Mouse (Mus musculus): Measurements from ENCODE around the gene Gm10799. TPM values are rescaled to one million over a fixed set of nuclear protein-coding genes. Genes with fewer than 3 reads are reported as not detected.

The Gm10799 gene
- polyA plus RNA-seq, 1 experiment from 2014 or later, result not detected

DNA sequence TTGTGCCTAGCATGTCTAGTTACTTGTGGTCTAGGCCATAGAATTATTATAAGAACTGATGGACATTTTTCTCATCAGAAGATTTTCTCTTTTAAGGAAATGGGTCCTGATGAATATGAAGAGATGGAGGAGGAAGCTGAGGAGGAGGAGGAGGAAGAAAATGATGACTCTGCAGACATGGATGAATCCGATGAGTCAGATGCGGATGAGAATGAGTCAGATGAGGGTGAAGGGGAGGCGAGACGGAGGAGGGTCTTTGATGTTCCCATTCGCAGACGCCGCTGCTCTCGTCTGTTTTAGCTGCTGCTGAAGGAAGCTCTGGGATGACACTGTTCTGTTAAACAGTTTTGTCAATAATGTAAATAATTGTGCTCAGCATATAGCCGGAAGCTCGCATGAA lies 8.6 kb downstream of the Gm10799 start:
- no peak overlapping the region for H3K4me3 ChIP-seq (ENCODE audit: low read depth, low read length)
- H3K27me3 ChIP-seq (ENCODE audit: control insufficient read depth, insufficient read depth, low read length), result no peaks in the 10 kb centered on the region
- H3K27ac ChIP-seq (ENCODE audit: low read depth, low read length), result no peak overlapping the region
- no peak for ATAC-seq (ENCODE audit: low FRiP score)
- H3K4me2 ChIP-seq (replicated peaks; ENCODE audit: low read depth, low read length), result no peak overlapping the region
- no peaks in the 10 kb centered on the region for H3K9me3 ChIP-seq (ENCODE audit: control insufficient read depth, low read length)
- 80% methylated on average over 10 of the region's 10 CpGs for WGBS
- no peaks in the 10 kb centered on the region for H3K4me1 ChIP-seq (replicated peaks; ENCODE audit: control insufficient read depth, insufficient read depth, low read length)
- 0 out of 2 replicates have a peak, but pooled peaks cover 6% of the 10 kb centered on the region for H3K36me3 ChIP-seq (ENCODE audit: control insufficient read depth, insufficient read depth, low read length)
- no peak for DNase-seq (ENCODE audit: low spot score)
- no peak overlapping the region for H3K9ac ChIP-seq (ENCODE audit: low read depth, low read length)

DNA sequence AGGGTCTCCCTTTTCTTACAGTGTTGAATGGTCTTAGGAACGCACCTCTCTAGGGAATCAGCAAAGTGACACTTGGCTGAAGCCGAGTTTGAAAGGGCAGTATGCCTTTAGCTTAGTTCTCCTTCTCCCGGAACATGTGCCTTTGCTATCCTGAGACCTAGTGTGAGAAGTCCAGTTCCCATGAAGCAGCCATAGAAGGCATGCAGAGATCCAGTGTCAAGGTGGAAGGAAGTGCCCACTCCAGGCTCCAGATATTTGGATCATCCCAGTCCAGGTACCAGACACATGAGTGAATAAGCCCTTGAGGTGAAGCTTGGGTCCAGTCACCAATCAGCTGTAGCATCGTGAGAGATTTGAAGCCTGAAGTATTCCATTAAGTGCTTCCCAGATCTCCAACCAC lies 9.4 kb downstream of the Gm10799 start:
- no peaks in the 10 kb centered on the region for H3K4me1 ChIP-seq (replicated peaks; ENCODE audit: control insufficient read depth, insufficient read depth, low read length)
- no peak overlapping the region for H3K9ac ChIP-seq (ENCODE audit: low read depth, low read length)
- 88% methylated on average over 4 of the region's 4 CpGs for WGBS
- no peak for DNase-seq (ENCODE audit: low spot score)
- H3K27ac ChIP-seq (ENCODE audit: low read depth, low read length), result no peak overlapping the region
- H3K27me3 ChIP-seq (ENCODE audit: control insufficient read depth, insufficient read depth, low read length), result no peaks in the 10 kb centered on the region
- 0 out of 2 replicates have a peak, but pooled peaks cover 6% of the 10 kb centered on the region for H3K36me3 ChIP-seq (ENCODE audit: control insufficient read depth, insufficient read depth, low read length)
- no peak for ATAC-seq (ENCODE audit: low FRiP score)
- no peak overlapping the region for H3K4me2 ChIP-seq (replicated peaks; ENCODE audit: low read depth, low read length)
- no peaks in the 10 kb centered on the region for H3K9me3 ChIP-seq (ENCODE audit: control insufficient read depth, low read length)
- no peak overlapping the region for H3K4me3 ChIP-seq (ENCODE audit: low read depth, low read length)

DNA sequence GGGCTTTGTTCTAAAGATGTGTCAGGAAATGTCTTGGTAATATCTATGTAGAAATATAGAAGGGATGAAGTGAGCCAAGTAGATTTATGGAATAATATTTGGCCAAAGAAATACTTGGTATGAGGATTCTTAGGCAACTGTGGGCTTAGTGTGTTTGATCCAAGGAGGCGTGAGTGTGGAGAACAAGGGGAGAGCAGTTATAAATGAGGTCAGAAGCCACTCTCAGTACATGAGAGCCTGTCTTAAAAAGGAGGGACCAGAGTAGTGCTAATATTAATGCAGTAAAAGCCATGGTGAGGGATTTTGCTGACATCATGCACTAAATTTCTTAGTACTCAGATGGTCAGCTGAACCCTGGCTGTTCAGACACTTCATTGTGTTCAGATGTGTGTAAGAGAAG lies 10.0 kb downstream of the Gm10799 start:
- DNase-seq (ENCODE audit: low spot score), result no peak
- Histone ChIP-seq H3K4me1 (replicated peaks; ENCODE audit: control insufficient read depth, insufficient read depth, low read length) (no peaks in the 10 kb centered on the region), H3K4me2 (replicated peaks; ENCODE audit: low read depth, low read length) (no peak overlapping the region), H3K9me3 (ENCODE audit: control insufficient read depth, low read length) (no peaks in the 10 kb centered on the region), H3K36me3 (ENCODE audit: control insufficient read depth, insufficient read depth, low read length) (0 out of 2 replicates have a peak, but pooled peaks cover 6% of the 10 kb centered on the region), H3K9ac (ENCODE audit: low read depth, low read length) (no peak overlapping the region), H3K27me3 (ENCODE audit: control insufficient read depth, insufficient read depth, low read length) (no peaks in the 10 kb centered on the region), H3K4me3 (ENCODE audit: low read depth, low read length) (no peak overlapping the region), H3K27ac (ENCODE audit: low read depth, low read length) (no peak overlapping the region)
- WGBS, result 88% methylated on average over 1 of the region's 1 CpGs
- no peak for ATAC-seq (ENCODE audit: low FRiP score)

DNA sequence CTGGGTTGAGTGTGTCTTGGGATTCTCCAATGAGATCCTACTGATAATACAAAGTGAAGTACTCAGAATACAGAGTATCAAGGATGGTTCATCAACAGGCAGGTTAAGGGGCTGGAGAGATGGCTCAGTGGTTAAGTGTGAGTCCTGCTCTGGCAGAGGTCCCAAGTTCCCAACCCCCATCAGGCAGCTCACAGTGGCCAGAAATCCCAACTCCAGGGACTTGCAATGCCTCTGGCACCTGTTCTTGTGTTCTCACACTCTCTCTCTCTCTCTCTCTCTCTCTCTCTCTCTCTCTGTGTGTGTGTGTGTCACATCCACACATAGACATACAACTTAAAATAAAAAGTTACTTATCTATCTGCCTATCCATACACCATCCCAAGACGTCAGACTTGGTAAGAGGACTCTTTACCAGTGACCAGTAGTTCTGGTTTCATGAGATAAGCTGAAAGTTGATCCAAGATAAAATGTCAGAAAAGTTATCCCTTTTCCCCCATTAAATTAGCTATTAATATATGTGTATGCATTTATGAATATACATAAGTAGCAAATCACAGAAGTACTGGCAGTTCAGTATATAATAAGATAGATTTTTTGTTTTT lies 23.8 kb downstream of the Gm10799 start:
- no peaks in the 10 kb centered on the region for H3K4me1 ChIP-seq (replicated peaks; ENCODE audit: control insufficient read depth, insufficient read depth, low read length)
- no peak overlapping the region for H3K4me2 ChIP-seq (replicated peaks; ENCODE audit: low read depth, low read length)
- WGBS, result 86% methylated on average over 1 of the region's 1 CpGs
- no peak overlapping the region for H3K4me3 ChIP-seq (ENCODE audit: low read depth, low read length)
- H3K27me3 ChIP-seq (ENCODE audit: control insufficient read depth, insufficient read depth, low read length), result no peaks in the 10 kb centered on the region
- no peak overlapping the region for H3K9ac ChIP-seq (ENCODE audit: low read depth, low read length)
- ATAC-seq (ENCODE audit: low FRiP score), result no peak
- H3K36me3 ChIP-seq (ENCODE audit: control insufficient read depth, insufficient read depth, low read length), result 0 out of 2 replicates have a peak, but pooled peaks cover 5% of the 10 kb centered on the region
- H3K27ac ChIP-seq (ENCODE audit: low read depth, low read length), result no peak overlapping the region
- no peaks in the 10 kb centered on the region for H3K9me3 ChIP-seq (ENCODE audit: control insufficient read depth, low read length)
- no peak for DNase-seq (ENCODE audit: low spot score)

DNA sequence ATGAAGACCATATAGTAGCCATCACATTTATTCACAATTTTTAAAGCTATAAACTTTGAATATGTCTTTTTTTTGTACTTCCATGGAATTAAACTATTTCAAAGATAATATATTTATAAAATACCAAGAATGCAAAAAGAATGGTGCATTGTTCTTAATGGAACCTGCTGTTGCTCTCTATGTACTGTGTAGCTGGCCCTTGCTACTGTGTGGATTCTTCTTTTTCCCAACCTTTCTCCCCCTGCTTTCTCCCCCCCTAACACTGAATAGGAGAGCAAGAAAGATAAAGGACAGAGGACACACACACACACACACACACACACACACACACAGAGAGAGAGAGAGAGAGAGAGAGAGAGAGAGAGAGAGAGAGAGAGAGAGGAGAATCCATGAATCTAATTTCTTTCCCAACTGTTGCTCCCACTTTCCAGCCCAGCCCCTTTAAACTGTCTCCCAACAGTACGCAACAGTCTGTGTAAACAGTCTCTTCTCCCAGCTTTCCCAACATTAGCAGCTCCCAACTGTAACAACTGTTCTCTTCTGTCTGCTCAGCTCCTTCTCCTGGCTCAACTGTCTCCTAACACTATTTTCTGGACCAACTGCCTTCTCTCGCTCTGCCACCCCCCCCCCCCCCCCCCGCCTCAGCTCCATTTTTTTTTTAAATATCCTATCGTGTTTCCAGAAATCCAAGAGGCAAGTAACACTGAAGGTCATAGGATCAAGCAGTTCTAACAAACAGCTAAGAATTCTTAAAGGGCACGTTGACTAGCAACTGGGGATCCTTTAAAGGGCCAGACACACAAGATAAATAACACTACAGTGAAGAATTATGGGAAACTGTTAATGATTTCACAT lies 24.5 kb downstream of the Gm10799 start:
- no peaks in the 10 kb centered on the region for H3K27me3 ChIP-seq (ENCODE audit: control insufficient read depth, insufficient read depth, low read length)
- ATAC-seq (ENCODE audit: low FRiP score), result no peak
- no peak for DNase-seq (ENCODE audit: low spot score)
- H3K27ac ChIP-seq (ENCODE audit: low read depth, low read length), result no peak overlapping the region
- 0 out of 2 replicates have a peak, but pooled peaks cover 5% of the 10 kb centered on the region for H3K36me3 ChIP-seq (ENCODE audit: control insufficient read depth, insufficient read depth, low read length)
- no peak overlapping the region for H3K4me2 ChIP-seq (replicated peaks; ENCODE audit: low read depth, low read length)
- 35% methylated on average over 4 of the region's 5 CpGs for WGBS
- H3K4me3 ChIP-seq (ENCODE audit: low read depth, low read length), result no peak overlapping the region
- H3K9ac ChIP-seq (ENCODE audit: low read depth, low read length), result no peak overlapping the region
- H3K9me3 ChIP-seq (ENCODE audit: control insufficient read depth, low read length), result no peaks in the 10 kb centered on the region
- H3K4me1 ChIP-seq (replicated peaks; ENCODE audit: control insufficient read depth, insufficient read depth, low read length), result no peaks in the 10 kb centered on the region

DNA sequence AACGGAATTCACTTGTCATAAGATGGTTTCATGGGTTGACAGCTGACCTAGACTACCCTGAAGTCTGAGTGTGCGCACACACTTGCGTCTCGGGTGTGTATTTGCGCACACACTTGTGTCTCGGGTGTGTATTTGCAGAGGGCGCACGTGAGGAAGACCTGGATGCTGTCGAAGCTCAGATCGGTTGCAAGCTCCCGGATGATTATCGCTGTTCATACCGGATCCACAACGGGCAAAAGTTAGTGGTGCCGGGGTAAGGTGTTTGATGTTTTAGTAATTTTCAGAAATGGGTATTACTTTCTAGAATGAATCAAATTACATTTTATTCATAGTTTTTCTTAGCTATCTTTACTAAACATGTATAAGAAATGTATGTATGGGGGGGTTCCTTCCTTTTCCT lies 25.6 kb downstream of the Gm10799 start:
- WGBS, result 95% methylated on average over 15 of the region's 15 CpGs

DNA sequence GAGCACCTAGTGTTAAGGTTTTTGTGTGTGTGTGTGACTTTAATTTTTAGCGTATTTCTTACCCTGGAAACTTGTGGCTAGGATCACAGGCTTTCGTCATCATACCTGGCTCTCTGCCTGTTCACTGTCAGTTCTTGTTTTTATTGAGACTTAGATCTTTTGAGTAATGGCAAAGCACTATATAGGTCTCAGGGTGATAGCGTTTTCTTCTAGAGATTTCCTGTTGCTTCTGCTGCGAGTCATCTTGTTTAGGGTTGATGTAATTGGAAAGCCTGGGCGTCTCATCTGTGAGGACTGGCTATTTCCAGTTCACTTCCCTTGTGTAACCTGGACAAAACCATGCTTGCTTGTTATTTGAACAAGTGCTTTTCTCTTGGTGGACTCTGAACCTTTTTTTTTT lies 26.7 kb downstream of the Gm10799 start:
- no peaks in the 10 kb centered on the region for H3K27me3 ChIP-seq (ENCODE audit: control insufficient read depth, insufficient read depth, low read length)
- ATAC-seq (ENCODE audit: low FRiP score) (no peak), DNase-seq (ENCODE audit: low spot score) (no peak)
- H3K4me2 ChIP-seq (replicated peaks; ENCODE audit: low read depth, low read length), result no peak overlapping the region
- H3K9me3 ChIP-seq (ENCODE audit: control insufficient read depth, low read length), result no peaks in the 10 kb centered on the region
- H3K4me1 ChIP-seq (replicated peaks; ENCODE audit: control insufficient read depth, insufficient read depth, low read length), result no peaks in the 10 kb centered on the region
- H3K4me3 ChIP-seq (ENCODE audit: low read depth, low read length), result no peak overlapping the region
- no peak overlapping the region for H3K9ac ChIP-seq (ENCODE audit: low read depth, low read length)
- H3K27ac ChIP-seq (ENCODE audit: low read depth, low read length), result no peak overlapping the region
- H3K36me3 ChIP-seq (ENCODE audit: control insufficient read depth, insufficient read depth, low read length), result 0 out of 2 replicates have a peak, but pooled peaks cover 5% of the 10 kb centered on the region
- WGBS, result 88% methylated on average over 5 of the region's 5 CpGs

More for the DNA sequence above, 25.6 kb downstream of the Gm10799 start:
- ATAC-seq (ENCODE audit: low FRiP score), result no peak
- no peak for DNase-seq (ENCODE audit: low spot score)
- H3K36me3 ChIP-seq (ENCODE audit: control insufficient read depth, insufficient read depth, low read length), result 0 out of 2 replicates have a peak, but pooled peaks cover 5% of the 10 kb centered on the region
- no peaks in the 10 kb centered on the region for H3K4me1 ChIP-seq (replicated peaks; ENCODE audit: control insufficient read depth, insufficient read depth, low read length)
- no peak overlapping the region for H3K9ac ChIP-seq (ENCODE audit: low read depth, low read length)
- H3K27me3 ChIP-seq (ENCODE audit: control insufficient read depth, insufficient read depth, low read length), result no peaks in the 10 kb centered on the region
- no peak overlapping the region for H3K4me3 ChIP-seq (ENCODE audit: low read depth, low read length)
- H3K9me3 ChIP-seq (ENCODE audit: control insufficient read depth, low read length), result no peaks in the 10 kb centered on the region
- H3K27ac ChIP-seq (ENCODE audit: low read depth, low read length), result no peak overlapping the region
- no peak overlapping the region for H3K4me2 ChIP-seq (replicated peaks; ENCODE audit: low read depth, low read length)

DNA sequence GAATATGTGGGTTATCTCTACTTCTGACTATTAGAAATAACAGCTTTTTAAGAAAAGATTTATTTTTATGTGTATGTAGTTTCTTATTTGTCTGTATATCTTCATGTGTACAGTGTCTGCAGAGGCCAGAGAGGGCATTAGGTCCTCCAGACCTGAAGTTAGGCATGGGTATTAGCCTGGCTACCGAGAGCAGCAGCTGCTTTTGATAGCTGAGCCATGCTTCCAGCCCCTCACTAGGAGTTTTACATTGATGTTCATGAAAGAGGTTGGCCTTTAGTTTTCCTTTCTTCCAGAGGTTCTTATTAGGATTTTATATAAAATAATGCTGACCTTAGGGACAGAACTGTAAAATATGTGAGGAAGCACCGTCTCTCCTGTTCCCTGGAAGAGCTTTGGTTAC lies 30.1 kb downstream of the Gm10799 start:
- no peaks in the 10 kb centered on the region for H3K9me3 ChIP-seq (ENCODE audit: control insufficient read depth, low read length)
- no peak overlapping the region for H3K27ac ChIP-seq (ENCODE audit: low read depth, low read length)
- ATAC-seq (ENCODE audit: low FRiP score) (no peak), DNase-seq (ENCODE audit: low spot score) (no peak)
- no peak overlapping the region for H3K9ac ChIP-seq (ENCODE audit: low read depth, low read length)
- H3K36me3 ChIP-seq (ENCODE audit: control insufficient read depth, insufficient read depth, low read length), result peaks cover 2% of the 10 kb centered on the region; the same call in 1 of the 2 replicates
- WGBS, result 67% methylated on average over 2 of the region's 2 CpGs
- H3K4me3 ChIP-seq (ENCODE audit: low read depth, low read length), result no peak overlapping the region
- H3K4me1 ChIP-seq (replicated peaks; ENCODE audit: control insufficient read depth, insufficient read depth, low read length), result no peaks in the 10 kb centered on the region
- no peak overlapping the region for H3K4me2 ChIP-seq (replicated peaks; ENCODE audit: low read depth, low read length)
- no peaks in the 10 kb centered on the region for H3K27me3 ChIP-seq (ENCODE audit: control insufficient read depth, insufficient read depth, low read length)
